Mouse (Mus musculus): ENCODE data around the gene Mfap3l. TPM values are rescaled to one million over a fixed set of nuclear protein-coding genes. Genes with fewer than 3 reads are reported as not detected.

The Mfap3l gene
- polyA plus RNA-seq, 1 experiment from 2014 or later, result 8.9 TPM

- Histone ChIP-seq H3K27ac (ENCODE audit: low read depth, low read length) (no peak overlapping the region), H3K4me1 (ENCODE audit: control insufficient read depth, insufficient read depth, low read length) (no peaks in the 10 kb centered on the region), H3K9ac (replicated peaks; ENCODE audit: low read depth, low read length) (no peak overlapping the region), H3K36me3 (ENCODE audit: control insufficient read depth, insufficient read depth, low read length) (no peaks in the 10 kb centered on the region), H3K9me3 (ENCODE audit: control insufficient read depth, low read length) (no peaks in the 10 kb centered on the region), H3K4me3 (ENCODE audit: low read depth, low read length) (no peak overlapping the region), H3K27me3 (ENCODE audit: control insufficient read depth, insufficient read depth, low read length) (no peaks in the 10 kb centered on the region), H3K4me2 (ENCODE audit: low read depth, low read length) (no peak overlapping the region)
- 85% methylated on average over 7 of the region's 7 CpGs for WGBS
- no peak for ATAC-seq (ENCODE audit: low read depth)
These were observed 7.9 kb upstream of the Mfap3l start for GRCm38 (mm10) chr8:60624722-60625121.

DNA sequence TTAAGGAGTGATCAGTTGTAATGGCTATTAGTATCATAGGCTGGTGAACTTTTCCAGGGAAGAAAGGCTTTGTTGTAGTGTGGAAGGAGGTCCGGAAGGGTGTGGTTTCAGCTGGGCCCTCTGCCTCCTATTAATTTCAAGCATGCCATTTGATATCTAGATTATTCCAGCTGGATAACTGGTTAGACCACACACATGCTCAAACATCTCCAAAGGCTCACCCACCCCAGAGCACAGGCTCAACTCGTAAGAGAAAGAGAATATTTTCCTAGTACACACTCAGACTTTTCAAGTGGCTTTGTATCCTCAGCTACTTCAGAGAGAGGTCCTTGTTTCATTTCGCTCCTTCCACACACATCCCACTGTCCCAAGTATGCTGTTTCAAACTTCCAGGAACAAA lies 4.7 kb upstream of the Mfap3l start:
- no peak overlapping the region for H3K4me3 ChIP-seq (ENCODE audit: low read depth, low read length)
- no peak for ATAC-seq (ENCODE audit: low read depth)
- H3K36me3 ChIP-seq (ENCODE audit: control insufficient read depth, insufficient read depth, low read length), result no peaks in the 10 kb centered on the region
- no peak overlapping the region for H3K4me2 ChIP-seq (ENCODE audit: low read depth, low read length)
- H3K4me1 ChIP-seq (ENCODE audit: control insufficient read depth, insufficient read depth, low read length), result no peaks in the 10 kb centered on the region
- H3K9ac ChIP-seq (replicated peaks; ENCODE audit: low read depth, low read length), result no peak overlapping the region
- H3K27me3 ChIP-seq (ENCODE audit: control insufficient read depth, insufficient read depth, low read length), result no peaks in the 10 kb centered on the region
- no peak overlapping the region for H3K27ac ChIP-seq (ENCODE audit: low read depth, low read length)
- H3K9me3 ChIP-seq (ENCODE audit: control insufficient read depth, low read length), result no peaks in the 10 kb centered on the region
- 81% methylated on average over 3 of the region's 3 CpGs for WGBS

DNA sequence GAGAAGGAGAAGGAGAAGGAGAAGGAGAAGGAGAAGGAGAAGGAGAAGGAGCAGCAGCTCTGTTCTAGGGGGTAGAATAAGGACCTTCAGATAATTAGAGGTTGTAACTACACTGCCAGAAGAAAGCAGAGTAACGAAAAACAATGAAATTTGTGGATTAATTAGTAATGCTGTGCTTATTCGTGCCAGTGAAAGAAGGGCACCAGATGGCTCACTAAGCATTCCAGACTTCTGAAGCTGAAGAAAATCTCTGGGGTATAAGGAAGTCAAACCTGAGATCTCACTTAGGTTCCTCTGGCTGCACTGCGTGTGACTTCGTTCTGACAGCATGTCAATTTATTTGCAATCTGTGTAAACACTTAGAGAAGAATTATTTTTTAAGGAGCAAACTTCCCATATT lies 3.6 kb upstream of the Mfap3l start:
- no peak for ATAC-seq (ENCODE audit: low read depth)
- Histone ChIP-seq H3K36me3 (ENCODE audit: control insufficient read depth, insufficient read depth, low read length) (no peaks in the 10 kb centered on the region), H3K27ac (ENCODE audit: low read depth, low read length) (no peak overlapping the region), H3K27me3 (ENCODE audit: control insufficient read depth, insufficient read depth, low read length) (no peaks in the 10 kb centered on the region), H3K4me1 (ENCODE audit: control insufficient read depth, insufficient read depth, low read length) (no peaks in the 10 kb centered on the region), H3K4me2 (ENCODE audit: low read depth, low read length) (no peak overlapping the region), H3K4me3 (ENCODE audit: low read depth, low read length) (no peak overlapping the region), H3K9me3 (ENCODE audit: control insufficient read depth, low read length) (no peaks in the 10 kb centered on the region), H3K9ac (replicated peaks; ENCODE audit: low read depth, low read length) (no peak overlapping the region)
- WGBS, result 66% methylated on average over 4 of the region's 4 CpGs

DNA sequence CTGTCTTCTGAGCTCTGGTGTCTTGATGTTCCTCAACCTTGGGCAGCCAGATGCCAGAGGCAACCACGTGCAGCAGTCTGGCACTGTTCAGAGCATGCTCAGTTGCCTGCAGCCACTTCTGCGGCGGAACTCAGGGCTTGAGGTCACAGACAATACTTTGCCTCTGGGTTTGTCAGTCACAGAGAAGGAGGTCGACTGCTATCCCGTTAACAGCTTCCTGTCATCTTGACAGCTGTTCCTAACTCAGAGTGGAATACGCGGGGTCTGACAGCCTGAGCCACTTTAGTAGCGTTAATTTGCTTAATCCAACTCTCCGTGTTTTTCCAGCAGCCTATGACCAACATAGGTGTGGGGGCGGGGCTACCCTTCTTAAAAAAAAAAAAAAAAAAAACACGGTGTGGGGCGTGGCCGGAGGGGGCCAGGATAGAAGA lies 1.1 kb upstream of the Mfap3l start:
- H3K4me3 ChIP-seq (ENCODE audit: low read depth, low read length), result peak overlapping the region; percentile 69
- H3K27ac ChIP-seq (ENCODE audit: low read depth, low read length), result no peak overlapping the region; the same call in 1 of the 2 replicates
- peak overlapping the region; percentile 92 for H3K4me2 ChIP-seq (ENCODE audit: low read depth, low read length)
- H3K9me3 ChIP-seq (ENCODE audit: control insufficient read depth, low read length), result no peaks in the 10 kb centered on the region
- no peak overlapping the region for H3K9ac ChIP-seq (replicated peaks; ENCODE audit: low read depth, low read length)
- no peaks in the 10 kb centered on the region for H3K27me3 ChIP-seq (ENCODE audit: control insufficient read depth, insufficient read depth, low read length)
- WGBS, result under 1% methylated on average over 13 of the region's 13 CpGs
- ATAC-seq (ENCODE audit: low read depth), result peak; percentile 39
- H3K36me3 ChIP-seq (ENCODE audit: control insufficient read depth, insufficient read depth, low read length), result no peaks in the 10 kb centered on the region
- no peaks in the 10 kb centered on the region for H3K4me1 ChIP-seq (ENCODE audit: control insufficient read depth, insufficient read depth, low read length)

DNA sequence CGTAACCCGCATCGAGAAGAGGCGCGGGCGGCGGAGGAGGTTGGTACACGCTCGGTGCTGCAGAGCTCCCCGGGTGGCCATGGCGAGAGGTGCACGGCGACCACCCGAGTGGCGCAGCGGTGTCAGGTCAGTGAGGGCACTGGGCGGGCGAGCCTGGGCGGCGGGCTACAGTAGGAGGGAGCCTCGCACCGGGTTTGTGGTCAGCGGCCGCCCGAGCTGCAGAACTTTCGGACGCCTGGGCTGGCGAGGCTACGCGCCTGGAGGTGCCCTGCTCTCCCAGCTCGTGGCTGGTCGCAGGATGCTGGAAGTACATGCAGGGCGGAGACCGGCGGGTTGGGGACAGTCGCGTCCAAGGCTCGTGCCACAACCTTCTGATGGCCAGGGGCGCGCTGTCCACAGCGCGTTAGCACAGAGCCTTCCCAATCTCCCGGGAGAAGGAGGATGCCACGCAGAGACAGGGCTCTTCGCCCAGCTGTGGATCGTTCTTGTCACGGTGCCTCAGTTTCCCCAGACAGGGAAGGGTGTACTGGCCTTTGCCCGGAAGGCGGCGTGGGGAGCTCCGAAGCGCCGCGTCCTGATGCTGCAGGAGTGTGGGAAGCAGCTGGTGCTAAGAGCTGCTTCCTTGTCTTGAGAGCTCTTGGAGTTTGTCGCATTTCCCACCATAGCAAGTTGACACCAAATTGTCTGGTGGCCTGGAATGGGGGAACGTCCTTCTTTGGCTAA lies 467 bp downstream of the Mfap3l start:
- Histone ChIP-seq H3K9me3 (ENCODE audit: control insufficient read depth, low read length) (no peaks in the 10 kb centered on the region), H3K36me3 (ENCODE audit: control insufficient read depth, insufficient read depth, low read length) (no peaks in the 10 kb centered on the region), H3K4me3 (ENCODE audit: low read depth, low read length) (peak overlapping the region; percentile 69), H3K4me1 (ENCODE audit: control insufficient read depth, insufficient read depth, low read length) (no peaks in the 10 kb centered on the region), H3K9ac (replicated peaks; ENCODE audit: low read depth, low read length) (peak overlapping the region; percentile 64), H3K27me3 (ENCODE audit: control insufficient read depth, insufficient read depth, low read length) (no peaks in the 10 kb centered on the region), H3K4me2 (ENCODE audit: low read depth, low read length) (peak overlapping the region; percentile 92), H3K27ac (ENCODE audit: low read depth, low read length) (peak overlapping the region; percentile 73)
- no peak; the same call in 1 of the 2 replicates for ATAC-seq (ENCODE audit: low read depth)
- under 1% methylated on average over 56 of the region's 56 CpGs for WGBS

DNA sequence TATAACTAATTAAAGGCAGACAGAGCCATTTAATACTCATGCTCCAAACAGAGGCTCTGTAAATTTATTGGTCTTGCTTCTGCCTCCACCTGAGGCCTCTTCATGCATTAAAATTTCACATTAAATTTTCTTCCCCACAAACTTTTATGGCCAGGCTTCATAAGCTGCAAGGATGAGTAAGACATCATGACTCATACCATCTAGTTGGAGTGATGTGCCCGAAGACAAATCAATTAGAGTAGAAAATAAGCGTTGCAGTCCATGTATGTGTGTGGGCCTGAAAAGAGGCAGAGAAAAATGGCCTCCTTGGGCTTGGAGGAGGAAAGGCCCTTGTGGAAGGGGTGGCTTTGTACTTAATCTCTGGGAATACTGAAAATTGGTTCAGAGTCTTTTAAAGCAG lies 2.3 kb downstream of the Mfap3l start:
- no peak overlapping the region for H3K4me3 ChIP-seq (ENCODE audit: low read depth, low read length)

DNA sequence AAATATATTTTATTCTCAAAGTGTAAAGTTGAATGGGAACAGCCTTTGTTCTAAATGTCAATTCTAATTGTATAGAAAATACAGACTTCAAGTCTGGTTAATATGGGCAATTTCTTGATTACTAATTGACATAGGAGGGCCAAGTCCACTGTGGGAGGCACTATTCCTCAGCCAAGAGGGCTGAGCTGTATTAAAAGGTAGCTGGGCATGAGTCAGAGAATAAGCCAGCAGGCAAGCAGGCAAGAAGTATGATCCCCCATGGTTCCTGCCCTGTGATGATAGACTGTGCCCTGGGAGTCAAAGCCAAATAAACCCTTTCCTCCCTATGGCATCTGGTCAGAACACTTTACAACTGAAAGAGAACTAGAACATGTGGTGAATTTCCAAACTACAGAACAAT lies 3.2 kb downstream of the Mfap3l start:
- Histone ChIP-seq H3K9ac (replicated peaks; ENCODE audit: low read depth, low read length) (no peak overlapping the region), H3K36me3 (ENCODE audit: control insufficient read depth, insufficient read depth, low read length) (no peaks in the 10 kb centered on the region), H3K27me3 (ENCODE audit: control insufficient read depth, insufficient read depth, low read length) (no peaks in the 10 kb centered on the region), H3K9me3 (ENCODE audit: control insufficient read depth, low read length) (no peaks in the 10 kb centered on the region), H3K27ac (ENCODE audit: low read depth, low read length) (no peak overlapping the region), H3K4me1 (ENCODE audit: control insufficient read depth, insufficient read depth, low read length) (no peaks in the 10 kb centered on the region), H3K4me3 (ENCODE audit: low read depth, low read length) (no peak overlapping the region), H3K4me2 (ENCODE audit: low read depth, low read length) (no peak overlapping the region)
- ATAC-seq (ENCODE audit: low read depth), result no peak

More for the DNA sequence above, 2.3 kb downstream of the Mfap3l start:
- no peak for ATAC-seq (ENCODE audit: low read depth)
- no peak overlapping the region for H3K27ac ChIP-seq (ENCODE audit: low read depth, low read length)
- H3K4me2 ChIP-seq (ENCODE audit: low read depth, low read length), result no peak overlapping the region
- no peak overlapping the region for H3K9ac ChIP-seq (replicated peaks; ENCODE audit: low read depth, low read length)
- no peaks in the 10 kb centered on the region for H3K4me1 ChIP-seq (ENCODE audit: control insufficient read depth, insufficient read depth, low read length)
- WGBS, result 76% methylated on average over 2 of the region's 2 CpGs
- H3K36me3 ChIP-seq (ENCODE audit: control insufficient read depth, insufficient read depth, low read length), result no peaks in the 10 kb centered on the region
- no peaks in the 10 kb centered on the region for H3K9me3 ChIP-seq (ENCODE audit: control insufficient read depth, low read length)
- H3K27me3 ChIP-seq (ENCODE audit: control insufficient read depth, insufficient read depth, low read length), result no peaks in the 10 kb centered on the region

GRCm38 (mm10) chr8:60640046-60640445 lies 7.4 kb downstream of the Mfap3l start:
- WGBS, result 79% methylated on average over 17 of the region's 17 CpGs
- no peak overlapping the region for H3K4me2 ChIP-seq (ENCODE audit: low read depth, low read length)
- no peak for ATAC-seq (ENCODE audit: low read depth)

GRCm38 (mm10) chr8:60643416-60644020 lies 10.9 kb downstream of the Mfap3l start:
- Histone ChIP-seq H3K36me3 (ENCODE audit: control insufficient read depth, insufficient read depth, low read length) (no peaks in the 10 kb centered on the region), H3K4me2 (ENCODE audit: low read depth, low read length) (no peak overlapping the region), H3K4me1 (ENCODE audit: control insufficient read depth, insufficient read depth, low read length) (no peaks in the 10 kb centered on the region), H3K27ac (ENCODE audit: low read depth, low read length) (no peak overlapping the region), H3K9me3 (ENCODE audit: control insufficient read depth, low read length) (no peaks in the 10 kb centered on the region), H3K9ac (replicated peaks; ENCODE audit: low read depth, low read length) (no peak overlapping the region), H3K27me3 (ENCODE audit: control insufficient read depth, insufficient read depth, low read length) (no peaks in the 10 kb centered on the region), H3K4me3 (ENCODE audit: low read depth, low read length) (no peak overlapping the region)
- 85% methylated on average over 6 of the region's 6 CpGs for WGBS
- ATAC-seq (ENCODE audit: low read depth), result no peak

More at GRCm38 (mm10) chr8:60640046-60640445, 7.4 kb downstream of the Mfap3l start:
- no peaks in the 10 kb centered on the region for H3K4me1 ChIP-seq (ENCODE audit: control insufficient read depth, insufficient read depth, low read length)
- no peaks in the 10 kb centered on the region for H3K27me3 ChIP-seq (ENCODE audit: control insufficient read depth, insufficient read depth, low read length)
- no peak overlapping the region for H3K27ac ChIP-seq (ENCODE audit: low read depth, low read length)
- no peaks in the 10 kb centered on the region for H3K9me3 ChIP-seq (ENCODE audit: control insufficient read depth, low read length)
- H3K4me3 ChIP-seq (ENCODE audit: low read depth, low read length), result no peak overlapping the region
- H3K9ac ChIP-seq (replicated peaks; ENCODE audit: low read depth, low read length), result no peak overlapping the region
- no peaks in the 10 kb centered on the region for H3K36me3 ChIP-seq (ENCODE audit: control insufficient read depth, insufficient read depth, low read length)
